Mouse (Mus musculus): Measurements from ENCODE around the gene Agbl1.

Agbl1 gene

GRCm38 (mm10) chr7:76971334-76971733 lies 741.6 kb downstream of the Agbl1 start:
- no peak for DNase-seq

- no peak for DNase-seq
Observed at GRCm38 (mm10) chr7:77009571-77009970, 779.9 kb downstream of the Agbl1 start.

- DNase-seq = no peak
Observed at GRCm38 (mm10) chr7:77029019-77029418, 799.3 kb downstream of the Agbl1 start.

GRCm38 (mm10) chr7:77076033-77076432 lies 846.3 kb downstream of the Agbl1 start:
- DNase-seq = no peak

- no peak for DNase-seq
Observed at GRCm38 (mm10) chr7:77087266-77087665, 857.6 kb downstream of the Agbl1 start.

GRCm38 (mm10) chr7:77095153-77095552 lies 865.5 kb downstream of the Agbl1 start:
- DNase-seq = no peak

GRCm38 (mm10) chr7:77114021-77114420 lies 884.3 kb downstream of the Agbl1 start:
- no peak for DNase-seq

- no peak for DNase-seq
Observed at GRCm38 (mm10) chr7:77129045-77129444, 899.4 kb downstream of the Agbl1 start.

GRCm38 (mm10) chr7:77131950-77132349 lies 902.3 kb downstream of the Agbl1 start:
- DNase-seq = no peak

- no peak for DNase-seq
Observed at GRCm38 (mm10) chr7:77132615-77133420, 903.1 kb downstream of the Agbl1 start.

GRCm38 (mm10) chr7:77134860-77135259 lies 905.2 kb downstream of the Agbl1 start:
- no peak for DNase-seq

GRCm38 (mm10) chr7:77138707-77139106 lies 909.0 kb downstream of the Agbl1 start:
- no peak for DNase-seq

- DNase-seq = no peak
Observed at GRCm38 (mm10) chr7:77147527-77147926, 917.8 kb downstream of the Agbl1 start.

GRCm38 (mm10) chr7:77148820-77149219 lies 919.1 kb downstream of the Agbl1 start:
- DNase-seq = no peak

GRCm38 (mm10) chr7:77149846-77150245 lies 920.2 kb downstream of the Agbl1 start:
- no peak for DNase-seq

GRCm38 (mm10) chr7:77152393-77152792 lies 922.7 kb downstream of the Agbl1 start:
- no peak for DNase-seq

- DNase-seq = no peak
Observed at GRCm38 (mm10) chr7:77152909-77153308, 923.2 kb downstream of the Agbl1 start.

GRCm38 (mm10) chr7:77164921-77165320 lies 935.2 kb downstream of the Agbl1 start:
- no peak for DNase-seq

Measured in thymus, adult 18-20 months (tissue).